Mouse (Mus musculus) c-Kit-positive CD71-positive TER-119-negative erythroid progenitor cells, embryonic 14.5 days (primary cell): ENCODE data around the gene Tpsg1.

Source experiments
- DNase-seq: peaks from one replicate; pipeline ENCODE4 v3.0.0-alpha.2; 2013; ENCODE audit warnings: low read depth

Gene Tpsg1

GRCm38 (mm10) chr17:25408302-25408999 lies 39.4 kb downstream of the Tpsg1 start:
- no peak for DNase-seq

DNA sequence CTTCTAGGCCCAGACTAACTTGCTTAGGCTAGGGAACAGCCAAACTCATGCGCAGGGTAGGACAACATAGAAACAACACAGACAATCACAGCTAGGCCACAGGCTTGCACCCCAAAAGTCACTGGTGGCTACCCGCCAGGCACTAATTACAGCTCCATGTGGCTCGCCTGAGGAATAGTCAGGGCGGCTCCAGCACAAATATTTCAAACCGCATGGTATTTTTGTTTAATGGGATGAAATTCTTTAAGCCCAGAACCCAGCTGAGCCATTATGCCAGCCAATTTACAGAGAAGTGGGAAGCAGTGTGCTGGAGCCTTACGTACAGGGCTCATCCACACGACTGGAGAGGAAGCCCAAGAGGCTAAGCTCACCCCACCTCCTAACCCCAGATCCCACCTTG lies 40.5 kb downstream of the Tpsg1 start:
- DNase-seq = no peak

DNA sequence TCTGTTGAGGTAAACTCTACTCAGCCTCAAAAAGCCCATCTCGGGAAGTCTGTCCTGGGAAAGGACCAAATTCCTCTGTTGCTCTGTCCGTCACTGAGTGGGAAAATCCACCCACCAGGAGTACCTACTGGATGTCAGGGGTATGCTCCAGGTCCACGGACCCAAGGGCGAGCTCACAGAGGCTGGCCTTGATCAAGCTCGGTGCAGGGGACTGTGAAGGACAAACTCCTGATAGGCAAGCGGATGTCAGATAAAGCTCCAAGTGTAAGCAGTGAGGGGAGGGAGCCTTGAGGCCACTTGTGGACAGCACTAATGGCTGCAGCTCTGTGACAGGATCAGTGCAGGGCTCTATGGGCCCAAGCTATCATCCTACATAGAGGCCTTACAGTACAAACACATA lies 41.1 kb downstream of the Tpsg1 start:
- no peak for DNase-seq

GRCm38 (mm10) chr17:25410786-25411185 lies 41.7 kb downstream of the Tpsg1 start:
- no peak for DNase-seq

DNA sequence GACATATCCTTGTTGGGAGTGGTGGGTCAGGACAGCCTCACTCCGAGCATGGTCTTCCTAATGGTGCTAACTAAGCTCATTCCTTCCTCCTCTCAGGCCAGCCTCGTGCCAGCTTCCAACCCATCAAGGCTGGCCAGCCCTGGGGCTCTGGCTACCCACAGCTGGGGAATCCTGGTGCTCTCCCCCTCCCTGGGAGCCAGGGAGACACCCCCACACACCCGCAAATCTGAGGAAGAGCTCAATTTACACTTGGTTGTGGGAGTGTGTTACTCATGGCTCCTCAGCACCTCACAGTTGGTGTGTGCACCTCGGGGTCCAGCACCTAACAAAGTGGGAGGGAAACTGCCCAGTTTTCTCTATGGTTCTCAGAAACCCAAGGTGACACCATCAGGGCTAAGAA lies 42.2 kb downstream of the Tpsg1 start:
- no peak for DNase-seq

GRCm38 (mm10) chr17:25414209-25414608 lies 45.1 kb downstream of the Tpsg1 start:
- DNase-seq = no peak

DNA sequence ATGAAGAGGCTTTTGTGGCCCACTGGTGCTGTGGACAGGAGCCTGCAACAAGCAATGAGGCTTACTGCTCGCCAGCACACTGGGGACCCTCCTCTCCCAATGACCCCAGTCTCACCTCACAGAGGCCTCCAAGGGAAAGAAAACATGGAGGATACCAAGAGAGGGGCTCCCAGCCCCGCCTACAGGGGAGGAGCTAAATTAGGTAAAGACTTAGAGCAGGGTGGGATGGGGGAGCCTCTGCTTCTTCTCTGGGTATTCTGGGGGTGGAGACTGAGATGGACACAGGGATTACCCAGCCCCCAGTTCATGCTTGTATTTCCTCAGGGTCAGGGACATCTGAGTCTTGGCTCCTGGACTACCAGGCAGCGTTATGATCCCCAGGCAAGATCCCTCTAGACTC lies 45.8 kb downstream of the Tpsg1 start:
- no peak for DNase-seq

GRCm38 (mm10) chr17:25415421-25415913 lies 46.4 kb downstream of the Tpsg1 start:
- DNase-seq = no peak

- DNase-seq = no peak
These were observed 47.1 kb downstream of the Tpsg1 start for GRCm38 (mm10) chr17:25416219-25416618.

DNA sequence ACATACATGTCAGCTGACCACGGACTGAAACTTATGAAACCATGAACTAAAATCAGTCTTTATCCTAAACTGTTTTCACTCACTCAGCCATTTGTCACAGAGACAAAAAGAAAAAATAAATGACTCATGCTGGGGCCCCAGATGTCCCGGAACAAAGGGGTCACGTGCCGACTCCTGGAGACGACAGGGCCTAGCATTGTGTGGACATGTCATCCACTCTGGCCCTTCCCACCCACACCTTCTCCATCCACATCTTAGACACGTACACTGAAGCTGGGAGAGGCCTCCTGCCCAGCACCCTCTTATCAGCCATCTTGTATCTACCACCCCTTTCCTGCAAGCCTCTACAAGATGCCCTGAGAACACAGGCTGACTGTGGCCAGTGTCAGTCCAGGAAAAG lies 48.9 kb downstream of the Tpsg1 start:
- DNase-seq = no peak

DNA sequence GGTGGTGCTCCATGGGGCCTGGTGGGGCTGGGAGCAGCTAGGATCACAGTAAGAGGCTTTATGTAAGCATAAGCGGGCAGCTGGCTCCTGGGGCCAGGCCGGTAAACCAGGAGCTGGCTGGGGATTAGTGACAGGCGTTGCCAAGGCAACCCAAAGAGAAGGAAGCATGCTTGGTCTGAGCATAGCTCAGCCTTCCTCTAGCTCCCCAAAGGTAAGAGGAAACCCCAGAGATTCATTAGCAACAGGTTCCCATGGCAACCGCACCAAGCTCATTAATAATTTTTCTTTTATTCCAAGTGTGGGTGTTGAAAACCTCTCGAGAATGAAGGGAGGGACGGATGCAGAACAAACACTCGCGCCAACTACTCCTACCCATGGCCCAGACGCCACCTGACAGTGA lies 49.9 kb downstream of the Tpsg1 start:
- no peak for DNase-seq

GRCm38 (mm10) chr17:25420998-25421397 lies 51.9 kb downstream of the Tpsg1 start:
- DNase-seq = no peak
